Mouse (Mus musculus): ENCODE results near the gene Shisa3.

Shisa3 gene

DNA sequence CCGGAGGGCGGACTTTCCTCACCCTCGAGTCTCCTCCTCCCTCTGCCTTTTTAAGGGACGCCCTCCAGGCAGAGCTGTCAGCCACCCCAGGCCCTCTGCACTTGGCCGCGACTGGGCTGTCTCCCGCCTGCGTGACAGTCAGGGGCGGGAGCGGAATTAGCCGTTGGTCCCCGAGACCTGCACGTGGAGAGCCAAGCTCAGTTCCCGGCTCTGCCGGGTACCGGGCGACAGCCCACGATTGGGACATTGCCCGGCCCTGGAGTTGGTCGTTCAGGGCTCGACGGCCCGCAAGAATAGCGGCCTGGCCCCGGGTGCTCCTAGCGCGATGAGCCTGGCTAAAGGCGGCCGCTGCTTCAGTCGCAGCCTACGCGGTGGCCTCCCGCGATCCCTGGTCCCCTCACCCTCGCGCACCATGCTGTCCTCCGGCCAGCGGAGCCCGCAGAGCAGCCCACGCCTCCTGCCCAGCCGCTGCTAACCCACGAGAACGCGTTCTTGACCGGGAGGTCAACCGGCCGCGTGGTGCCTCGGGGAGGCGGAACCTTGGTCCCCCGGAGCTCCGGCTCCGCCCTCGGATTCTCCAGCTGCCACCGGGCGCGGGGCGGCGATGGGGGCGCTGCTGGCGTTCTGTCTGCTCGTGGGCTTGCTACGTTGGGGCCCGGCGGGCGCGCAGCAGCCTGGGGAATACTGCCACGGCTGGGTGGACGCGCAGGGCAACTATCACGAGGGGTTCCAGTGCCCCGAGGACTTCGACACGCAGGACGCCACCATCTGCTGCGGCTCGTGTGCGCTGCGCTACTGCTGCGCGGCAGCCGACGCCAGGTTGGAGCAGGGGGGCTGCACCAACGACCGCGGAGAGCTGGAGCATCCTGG is at the start of gene Shisa3:
Gene Shisa3, plus strand, starts transcription at position 79 of the 870 bp plus-strand sequence.
- DNase-seq, result peak in 1 of 2 experiments; percentile 43

DNA sequence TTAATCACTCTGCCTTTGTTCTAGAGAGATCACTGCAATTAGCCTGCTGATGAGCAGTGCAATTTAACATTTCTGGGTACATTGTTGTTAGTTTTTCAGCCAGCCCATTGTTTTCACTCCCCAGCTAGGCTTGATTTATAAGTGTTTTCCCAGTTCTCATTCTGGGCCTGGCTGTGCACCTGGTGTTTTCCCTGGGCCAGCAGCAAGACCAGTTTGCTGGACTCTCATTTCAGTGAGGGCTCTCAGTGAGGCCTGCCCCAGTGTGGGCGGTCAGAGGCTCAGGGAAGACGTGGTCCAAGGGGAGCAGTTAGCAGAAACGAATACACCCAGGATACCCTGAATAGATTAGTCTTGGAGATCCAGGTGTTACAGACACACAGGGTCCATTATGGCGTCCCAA is 49.0 kb upstream of the Shisa3 start:
- DNase-seq, result no peak

DNA sequence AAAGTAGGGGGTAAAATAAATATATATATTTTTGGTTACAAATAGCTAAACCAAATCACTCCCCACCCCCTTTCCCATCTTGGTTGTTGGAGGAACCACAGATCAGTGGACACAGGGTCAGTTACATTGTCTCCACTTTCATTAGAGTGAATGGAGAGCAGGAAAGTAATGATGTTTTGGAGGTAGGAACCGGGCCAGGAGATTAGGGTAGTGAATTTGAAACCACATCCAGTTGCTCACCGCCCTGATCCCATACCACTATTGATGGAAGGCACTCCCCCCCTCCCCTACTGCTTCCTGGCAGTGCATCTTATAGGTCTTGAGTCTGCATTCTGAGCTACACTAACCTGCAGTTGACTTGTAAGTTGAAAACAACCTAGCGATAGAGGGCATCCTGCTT is 48.6 kb upstream of the Shisa3 start:
- no peak for DNase-seq

DNA sequence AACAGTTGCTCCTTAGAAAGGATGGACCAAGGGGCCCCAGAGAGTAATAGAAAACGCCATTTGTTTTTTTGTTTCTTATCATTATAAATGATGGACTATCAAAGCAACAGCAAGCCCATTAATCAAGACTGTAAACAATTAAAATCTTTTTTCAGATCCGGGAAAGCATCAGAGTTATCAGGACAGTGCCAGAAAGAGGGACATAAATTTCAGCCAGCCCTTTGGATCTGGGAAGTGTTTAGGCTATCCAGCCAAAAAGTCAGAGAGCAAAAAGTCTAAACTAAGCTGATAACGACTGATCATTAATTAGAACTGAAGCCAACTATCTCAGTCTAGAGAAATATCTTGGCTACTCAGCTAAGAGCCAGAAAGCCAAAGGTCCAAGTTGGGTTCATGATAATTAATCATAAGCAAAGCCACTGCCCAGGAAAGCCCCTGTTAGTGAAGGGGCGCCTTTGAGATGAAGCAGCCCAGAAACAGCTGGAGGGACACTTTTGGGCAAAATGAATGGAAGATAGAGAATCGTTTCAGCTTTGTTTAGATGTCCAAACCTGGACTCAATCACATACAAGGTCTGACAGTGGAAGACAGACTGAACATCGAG is 35.0 kb upstream of the Shisa3 start:
- DNase-seq, result peak in 1 of 2 experiments; percentile 14

GRCm38 (mm10) chr5:67574039-67574438 is 33.6 kb upstream of the Shisa3 start:
- DNase-seq, result no peak

DNA sequence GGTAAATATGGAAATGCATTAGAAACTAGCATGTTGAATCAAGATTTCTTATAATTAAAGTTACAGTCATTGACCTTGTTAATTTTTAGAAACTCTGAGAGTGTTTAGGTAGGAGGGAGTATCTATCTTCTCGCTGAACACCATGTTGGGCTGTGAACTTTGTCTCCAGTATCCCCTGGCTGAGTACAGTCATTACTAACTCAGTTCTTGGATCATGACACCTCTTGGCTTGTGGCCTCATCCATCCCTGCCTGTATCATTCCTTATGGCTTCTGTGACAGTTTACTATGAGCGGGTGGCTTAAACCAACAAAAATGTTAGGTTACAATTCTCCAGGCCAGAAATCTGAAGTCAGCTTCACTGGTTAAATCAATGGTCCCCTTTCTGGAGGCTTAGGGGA is 32.0 kb upstream of the Shisa3 start:
- no peak for DNase-seq

DNA sequence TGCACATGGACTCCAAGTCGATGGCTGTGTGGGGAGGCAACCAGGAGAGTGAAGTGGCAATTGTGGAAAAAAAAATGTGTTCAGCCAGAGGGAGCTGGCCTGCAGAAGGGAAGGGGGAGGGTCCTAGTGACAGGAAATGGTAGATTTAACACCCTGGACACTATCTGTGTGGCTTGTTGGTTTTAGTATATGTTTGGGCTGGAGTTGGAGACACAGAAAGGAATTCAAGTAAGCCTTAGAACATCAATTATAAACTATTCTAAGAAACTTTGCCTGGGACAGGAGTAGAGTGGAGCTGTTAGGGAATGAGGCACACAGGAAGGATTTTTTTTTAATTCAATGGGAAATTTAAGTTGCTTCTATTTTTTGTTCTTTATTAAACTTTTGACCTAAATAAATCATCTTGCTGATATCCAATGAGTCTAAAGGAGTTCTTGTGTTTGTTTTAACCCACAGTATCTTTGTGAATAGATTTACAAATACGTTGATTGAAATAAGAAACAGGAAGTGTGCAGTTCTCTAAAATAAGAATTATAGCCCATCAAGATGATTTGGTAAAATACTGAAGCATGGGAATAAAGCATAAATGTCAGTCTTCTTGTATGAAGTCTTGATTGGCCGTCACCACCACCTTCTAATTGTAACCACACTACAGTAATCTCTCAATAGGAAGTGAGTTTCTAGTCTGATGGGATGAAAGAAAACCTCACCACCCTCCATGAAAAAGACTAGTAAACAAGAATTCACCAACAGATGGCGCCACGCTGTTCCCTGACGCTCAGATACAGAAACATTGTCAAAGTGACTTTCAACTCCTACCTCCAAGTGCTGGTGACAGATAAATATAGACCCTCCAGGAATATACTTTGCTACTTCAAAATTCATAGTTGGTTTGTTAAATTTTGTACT is 27.7 kb upstream of the Shisa3 start:
- DNase-seq, result no peak

GRCm38 (mm10) chr5:67595070-67595469 is 12.6 kb upstream of the Shisa3 start:
- DNase-seq, result no peak

DNA sequence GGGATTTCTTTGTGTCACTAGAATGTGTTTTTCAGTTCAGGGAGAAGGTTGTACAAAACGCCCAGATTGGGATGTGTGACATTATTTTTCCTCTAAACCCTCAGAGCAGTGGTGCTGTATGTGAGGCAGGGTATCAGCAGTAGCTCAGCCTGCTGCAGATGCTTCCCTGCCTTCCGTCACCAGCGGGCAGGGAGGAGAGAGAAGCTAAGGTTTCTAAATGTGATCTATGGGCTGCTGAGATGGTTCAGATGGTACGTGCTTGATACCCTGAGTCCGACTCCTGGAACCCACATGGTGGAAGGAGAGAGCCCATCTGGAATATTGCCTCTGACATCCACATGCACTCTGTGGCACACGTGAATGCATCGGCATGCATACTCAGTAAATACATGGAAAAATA is 12.1 kb upstream of the Shisa3 start:
- no peak for DNase-seq

- no peak for DNase-seq
These were observed 7.7 kb upstream of the Shisa3 start for GRCm38 (mm10) chr5:67599935-67600334.

DNA sequence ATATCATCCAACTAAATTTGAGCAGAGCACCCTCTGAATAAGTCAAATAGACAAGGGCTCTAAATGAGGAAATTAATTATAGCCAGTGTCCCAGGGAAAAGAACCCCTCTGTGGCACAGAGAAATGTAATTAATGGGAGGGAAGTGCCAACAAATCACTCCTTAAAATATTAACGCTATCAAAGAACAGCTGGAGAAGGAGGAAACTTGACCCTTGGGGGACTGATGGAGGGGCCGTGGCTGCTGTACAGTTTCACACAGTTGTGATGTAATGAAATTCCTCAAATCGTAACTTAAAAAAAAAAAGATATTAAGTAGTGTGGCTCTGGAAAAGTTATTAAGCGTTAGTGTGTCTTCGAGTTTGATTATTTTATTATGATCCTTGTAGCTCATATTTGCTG is 1.7 kb upstream of the Shisa3 start:
- DNase-seq, result no peak

DNA sequence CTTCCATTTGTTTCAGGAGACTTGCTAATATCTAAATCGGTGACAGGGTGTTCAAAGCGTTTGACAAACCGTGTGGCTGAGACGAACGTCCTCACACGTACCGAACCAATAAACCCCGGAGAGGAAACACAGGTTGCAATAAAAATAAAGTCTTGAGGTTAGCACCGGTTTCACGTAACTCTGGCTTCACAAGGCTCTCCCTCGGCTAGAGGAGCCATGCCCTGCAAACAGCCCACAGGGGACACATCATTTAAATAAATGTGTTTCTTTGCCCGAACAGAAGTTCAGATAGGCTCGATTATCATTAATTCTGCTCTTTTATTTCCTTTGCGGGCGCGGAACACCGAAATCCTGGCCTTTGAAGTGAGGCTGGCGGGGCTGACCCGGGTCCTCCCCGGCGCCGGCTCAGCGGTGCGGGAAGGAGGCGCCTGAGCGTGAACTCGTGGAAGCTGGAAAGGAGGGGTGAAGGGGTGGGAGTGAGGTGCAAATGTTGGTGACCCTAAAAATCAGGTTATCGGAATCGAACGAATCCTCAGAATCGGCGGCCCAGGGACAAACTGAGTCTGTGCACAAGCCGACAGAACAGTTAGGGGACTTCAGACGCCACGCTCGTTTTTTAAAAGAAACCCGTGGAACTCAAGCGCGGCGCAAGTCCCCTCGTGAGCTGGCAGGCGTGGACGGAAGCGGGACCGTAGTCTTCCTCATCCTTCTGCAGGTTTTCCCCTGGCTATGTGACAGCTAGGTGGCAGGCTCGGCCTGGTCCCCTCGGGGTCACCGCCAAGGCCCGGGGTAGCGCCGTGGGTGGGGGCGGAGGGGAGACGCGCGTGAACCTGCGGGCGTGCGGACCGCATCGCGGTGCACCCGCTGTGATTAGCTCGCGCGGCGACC is 522 bp upstream of the Shisa3 start:
- DNase-seq, result peak in 1 of 2 experiments; percentile 26

GRCm38 (mm10) chr5:67608674-67609519 is 1.2 kb downstream of the Shisa3 start:
- DNase-seq, result no peak

- no peak for DNase-seq
These were observed 1.8 kb downstream of the Shisa3 start for GRCm38 (mm10) chr5:67609520-67609837.

- no peak for DNase-seq
These were observed 13.5 kb downstream of the Shisa3 start for GRCm38 (mm10) chr5:67621230-67621629.

- DNase-seq, result no peak
These were observed 20.7 kb downstream of the Shisa3 start for GRCm38 (mm10) chr5:67628180-67628940.

- DNase-seq, result no peak
These were observed 21.8 kb downstream of the Shisa3 start for GRCm38 (mm10) chr5:67629440-67629839.

DNA sequence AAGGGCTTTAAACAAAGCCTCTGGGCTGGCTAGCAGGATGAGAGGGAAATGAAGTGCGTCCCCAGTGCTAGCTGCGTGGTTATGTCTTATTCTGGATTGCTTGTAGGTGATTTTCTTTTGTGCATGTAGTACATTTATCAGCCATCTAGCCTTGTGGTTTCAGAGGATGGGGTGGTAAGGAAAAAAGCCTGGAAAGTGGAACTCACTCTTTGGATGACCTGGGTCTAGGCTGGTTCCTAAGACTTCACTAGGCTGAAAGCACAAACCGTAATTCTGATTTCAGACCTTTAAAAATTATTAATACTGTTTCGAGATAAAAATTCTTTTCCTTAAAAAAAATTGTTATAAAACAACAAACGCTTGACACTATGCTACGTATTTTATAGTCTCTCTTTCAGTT is 22.2 kb downstream of the Shisa3 start:
- no peak for DNase-seq

DNA sequence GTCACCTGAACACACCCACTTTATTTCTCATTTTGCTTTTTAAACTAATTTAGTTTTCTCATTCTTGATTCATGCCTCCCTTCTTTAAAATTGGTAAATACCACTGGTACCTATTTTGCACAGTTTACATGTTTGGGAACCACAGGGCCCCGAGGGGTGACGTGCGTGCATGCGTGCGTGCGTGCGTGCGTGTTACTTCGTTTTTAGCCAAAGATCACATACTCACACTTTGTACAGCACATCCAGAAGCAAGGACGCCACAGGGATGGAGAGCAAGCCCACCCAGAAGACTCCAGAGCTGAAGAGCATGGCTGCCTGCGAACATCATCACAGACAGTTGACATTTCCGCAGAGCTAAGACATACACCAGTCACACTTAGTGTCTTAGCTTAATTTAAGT is 23.6 kb downstream of the Shisa3 start:
- DNase-seq, result no peak

DNA sequence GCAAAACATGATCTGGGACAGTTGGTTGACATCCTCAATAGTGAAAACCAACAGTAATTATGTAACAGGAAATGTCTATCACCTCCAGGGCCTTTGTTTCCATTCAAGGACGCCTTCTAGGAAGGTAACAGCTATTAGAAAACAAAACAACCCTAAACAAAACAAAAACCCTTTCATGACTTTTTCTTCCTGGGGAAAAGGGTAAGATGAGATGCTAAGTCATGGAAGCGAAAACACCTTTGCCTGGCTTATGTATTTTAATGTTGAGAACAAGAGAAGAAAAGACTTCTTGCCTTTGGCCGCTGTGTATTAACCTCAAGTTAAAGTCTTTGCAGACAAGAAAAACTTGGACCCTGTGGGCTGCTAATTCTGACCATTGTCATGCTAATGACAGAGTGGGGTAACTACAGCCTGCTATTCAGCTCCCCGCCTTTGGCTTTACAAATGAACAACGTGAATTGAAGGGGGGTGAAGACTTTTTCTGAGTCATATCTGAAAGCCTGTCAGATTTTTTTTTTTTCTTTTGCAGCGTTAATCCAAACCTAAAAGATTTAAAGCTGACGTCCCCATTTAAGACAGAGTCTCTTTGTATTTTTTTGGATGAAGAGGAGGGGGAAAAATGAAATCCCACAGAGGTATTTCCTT is 25.6 kb downstream of the Shisa3 start:
- DNase-seq, result no peak

All from kidney, adult 8-10 months (tissue).